Mouse (Mus musculus) CH12.LX (cell line): ENCODE measurements around the gene Rab11b. TPM values are rescaled to one million over a fixed set of nuclear protein-coding genes. Genes with fewer than 3 reads are reported as not detected.

Experiments
- DNase-seq: peaks from one replicate; pipeline ENCODE4 v3.0.0-alpha.2; 2013; ENCODE audit errors: extremely low read depth
- H3K27ac ChIP-seq: 2 replicates; pipeline ENCODE4 v1.5.1; 2012; ENCODE audit warnings: low read depth, mild to moderate bottlenecking, control low read depth, moderate library complexity; ENCODE audit not compliant: insufficient read depth
- H3K27me3 ChIP-seq: replicated peaks from 2 replicates; pipeline ENCODE3; 2012; ENCODE audit warnings: inconsistent platforms
- H3K36me3 ChIP-seq, 2 experiments: replicated peaks in 1 of 2; 2 replicates each; pipeline versions ENCODE3 to v1.6.1; 2012; ENCODE audit warnings: inconsistent platforms in 1 of 2, low read length in 1 of 2, mild to moderate bottlenecking in 1 of 2, mixed read lengths in 1 of 2, moderate library complexity in 1 of 2; ENCODE audit not compliant: control insufficient read depth in 1 of 2, insufficient read depth in 1 of 2
- H3K4me1 ChIP-seq, 2 experiments: 2 replicates each; pipeline ENCODE4 v1.6.1; 2012; ENCODE audit warnings: inconsistent platforms in 1 of 2, moderate library complexity in 1 of 2; ENCODE audit not compliant: insufficient read depth in 2 of 2, control insufficient read depth in 1 of 2
- H3K4me2 ChIP-seq: 2 replicates; pipeline ENCODE4 v1.6.1; 2012; ENCODE audit warnings: low read depth, mild to moderate bottlenecking, control low read depth; ENCODE audit not compliant: poor library complexity, insufficient read depth, severe bottlenecking
- H3K4me3 ChIP-seq, 3 experiments: fragments of 150-350 bp in 1 of 3; sonication (generic) in 1 of 3; replicated peaks in 1 of 3; 2 replicates each; pipeline versions ENCODE3 to v1.5.1; 2011 to 2012; ENCODE audit warnings: low read depth in 2 of 3, low read length in 2 of 3, mild to moderate bottlenecking in 2 of 3, moderate library complexity in 2 of 3, control low read depth in 1 of 3, improper control_type of control experiment in 1 of 3, inconsistent platforms in 1 of 3, mixed read lengths in 1 of 3; ENCODE audit not compliant: poor library complexity in 1 of 3
- H3K79me2 ChIP-seq: replicated peaks from 2 replicates; pipeline ENCODE4 v1.6.1; 2012; ENCODE audit warnings: mild to moderate bottlenecking, moderate library complexity; ENCODE audit not compliant: control insufficient read depth, poor library complexity, insufficient read depth, severe bottlenecking; ENCODE audit errors: extremely low read depth
- H3K9ac ChIP-seq: 2 replicates; pipeline ENCODE4 v1.6.1; 2012; ENCODE audit warnings: low read depth, mild to moderate bottlenecking, control low read depth, moderate library complexity; ENCODE audit not compliant: insufficient read depth
- H3K9me3 ChIP-seq: replicated peaks from 2 replicates; pipeline ENCODE3; 2012; ENCODE audit warnings: low read length, inconsistent platforms, mixed read lengths
- BHLHE40 ChIP-seq: IDR thresholded peaks from 2 replicates; pipeline ENCODE4 v1.6.1; 2011; ENCODE audit warnings: mild to moderate bottlenecking, low read depth, low read length, improper control_type of control experiment
- CHD1 ChIP-seq: IDR thresholded peaks from 2 replicates; pipeline ENCODE4 v1.6.1; 2012; ENCODE audit warnings: low read depth, low read length, improper control_type of control experiment, inconsistent platforms
- CTCF ChIP-seq, 2 experiments: IDR thresholded peaks in 1 of 2; conservative IDR thresholded peaks in 1 of 2; 2 replicates each; pipeline ENCODE4 v1.5.1; 2011 to 2012; ENCODE audit warnings: low read depth in 2 of 2, low read length in 2 of 2, improper control_type of control experiment in 1 of 2, inconsistent platforms in 1 of 2, mild to moderate bottlenecking in 1 of 2, moderate library complexity in 1 of 2
- E2F4 ChIP-seq: IDR thresholded peaks from 2 replicates; pipeline ENCODE4 v1.6.1; 2011; ENCODE audit warnings: low read depth, low read length, improper control_type of control experiment; ENCODE audit not compliant: insufficient replicate concordance
- EP300 ChIP-seq: IDR thresholded peaks from 2 replicates; pipeline ENCODE4 v1.6.1; 2011; ENCODE audit warnings: low read length, improper control_type of control experiment
- IRF4 ChIP-seq: IDR thresholded peaks from 2 replicates; pipeline ENCODE4 v1.6.1; 2014; ENCODE audit warnings: low read depth, mild to moderate bottlenecking, inconsistent platforms, low read length, improper control_type of control experiment
- JUND ChIP-seq: conservative IDR thresholded peaks from 2 replicates; pipeline ENCODE4 v1.6.1; 2011; ENCODE audit warnings: low read depth, low read length, improper control_type of control experiment
- KAT2A ChIP-seq: IDR thresholded peaks from 2 replicates; pipeline ENCODE4 v1.6.1; 2012; ENCODE audit warnings: low read length, improper control_type of control experiment, inconsistent platforms; ENCODE audit not compliant: insufficient replicate concordance
- MAX ChIP-seq: IDR thresholded peaks from 2 replicates; pipeline ENCODE4 v1.6.1; 2011; ENCODE audit warnings: low read length, improper control_type of control experiment
- MXI1 ChIP-seq: IDR thresholded peaks from 2 replicates; pipeline ENCODE4 v1.6.1; 2011; ENCODE audit warnings: mild to moderate bottlenecking, low read depth, low read length, improper control_type of control experiment
- MYC ChIP-seq: IDR thresholded peaks from 2 replicates; pipeline ENCODE4 v1.6.1; 2011; ENCODE audit warnings: low read depth, mild to moderate bottlenecking, improper control_type of control experiment, low read length
- NELFE ChIP-seq: IDR thresholded peaks from 2 replicates; pipeline ENCODE4 v1.6.1; 2011; ENCODE audit warnings: low read depth, low read length, improper control_type of control experiment
- NRF1 ChIP-seq: IDR thresholded peaks from 2 replicates; pipeline ENCODE4 v1.6.1; 2014; ENCODE audit warnings: low read depth, mild to moderate bottlenecking, inconsistent platforms, low read length, improper control_type of control experiment, moderate library complexity
- POLR2A ChIP-seq: IDR thresholded peaks from 2 replicates; pipeline ENCODE4 v1.6.1; 2011; ENCODE audit warnings: low read depth, mild to moderate bottlenecking, improper control_type of control experiment, low read length
- POLR2AphosphoS2 ChIP-seq: IDR thresholded peaks from 2 replicates; pipeline ENCODE4 v1.6.1; 2011; ENCODE audit warnings: low read depth, low read length, improper control_type of control experiment
- SIN3A ChIP-seq: IDR thresholded peaks from 2 replicates; pipeline ENCODE4 v1.6.1; 2012; ENCODE audit warnings: low read length, improper control_type of control experiment, inconsistent platforms
- TBP ChIP-seq: conservative IDR thresholded peaks from 2 replicates; pipeline ENCODE4 v1.6.1; 2011; ENCODE audit warnings: low read depth, low read length, improper control_type of control experiment
- TCF12 ChIP-seq: IDR thresholded peaks from 2 replicates; pipeline ENCODE4 v1.6.1; 2014; ENCODE audit warnings: low read depth, mild to moderate bottlenecking, inconsistent platforms, low read length, improper control_type of control experiment
- UBTF ChIP-seq: IDR thresholded peaks from 2 replicates; pipeline ENCODE4 v1.6.1; 2012; ENCODE audit warnings: low read depth, mild to moderate bottlenecking, inconsistent platforms, low read length, improper control_type of control experiment, moderate library complexity
- USF1 ChIP-seq: IDR thresholded peaks from 2 replicates; pipeline ENCODE4 v1.6.1; 2014; ENCODE audit warnings: low read depth, mild to moderate bottlenecking, inconsistent platforms, low read length, improper control_type of control experiment
- USF2 ChIP-seq: conservative IDR thresholded peaks from 2 replicates; pipeline ENCODE4 v1.6.1; 2011; ENCODE audit warnings: low read depth, low read length, improper control_type of control experiment
- ZC3H11A ChIP-seq: IDR thresholded peaks from 2 replicates; pipeline ENCODE4 v1.6.1; 2012; ENCODE audit warnings: low read depth, mild to moderate bottlenecking, inconsistent platforms, low read length, improper control_type of control experiment
- ZKSCAN1 ChIP-seq: IDR thresholded peaks from 2 replicates; pipeline ENCODE4 v1.6.1; 2012; ENCODE audit warnings: low read depth, inconsistent platforms, low read length, improper control_type of control experiment, borderline replicate concordance
- dilution Hi-C: fragments of 300-500 bp; cut with MboI; formaldehyde crosslinking; loops from 2 replicates; pipeline ENCODE4 v1.14.3; 2020; ENCODE audit warnings: low sequenced_read_pairs; ENCODE audit not compliant: extremely low pct_unique_long_range_greater_than_20kb, extremely low pct_ligation_motif_present
- in situ Hi-C: fragments of 300-500 bp; cut with MboI; formaldehyde crosslinking; loops from 3 replicates; pipeline ENCODE4 v1.14.3; 2019; ENCODE audit warnings: low sequenced_read_pairs, low pct_ligation_motif_present, low pct_unique_long_range_greater_than_20kb, mixed read lengths
- polyA plus RNA-seq: library from polyadenylated mRNA; unstranded; fragments of >175 nt; gene quantifications from 2 replicates; pipeline ENCODE4 v1.2.1, GENCODE M21; 2012; ENCODE audit warnings: low read depth; ENCODE audit not compliant: insufficient read length
- total RNA-seq, 2 experiments: library from RNA; depleted of rRNA; stranded (reverse); fragments of 300-350 nt in 1 of 2; fragments of >200 nt in 1 of 2; gene quantifications; 2 replicates each; pipeline ENCODE4 v1.2.3; 2012 to 2014

Gene Rab11b
- total and polyA plus RNA-seq, 3 experiments = 17.4 to 57.9 (median 32.7) TPM

GRCm38 (mm10) chr17:33782067-33782466 is 21.7 kb upstream of the Rab11b start:
- no peak overlapping the region for H3K27ac ChIP-seq
- in situ Hi-C loops = no loop called here
- peaks cover 18% of the 10 kb centered on the region for H3K27me3 ChIP-seq
- no peak for TF ChIP-seq IRF4
- TF ChIP-seq MYC = no peak
- TF ChIP-seq UBTF = no peak
- no peak for TF ChIP-seq NRF1
- TF ChIP-seq TBP = no peak
- peak in 1 of 2 experiments; percentile 34; a peak in 2 of 4 replicates for TF ChIP-seq CTCF (conservative IDR thresholded peaks at IDR 0.05 in 1 of 2, IDR thresholded peaks at IDR 0.05 in 1 of 2; ENCODE audit: low read depth in 2 of 2, low read length in 2 of 2)
- H3K36me3 ChIP-seq = peaks cover 9 to 23% of the 10 kb centered on the region in 2 experiments
- H3K9me3 ChIP-seq = no peaks in the 10 kb centered on the region
- H3K4me2 ChIP-seq = peak overlapping the region; percentile 92
- peak overlapping the region; percentile 50 for H3K9ac ChIP-seq
- dilution Hi-C loops = no loop called here
- DNase-seq = no peak
- H3K4me3 ChIP-seq = peak overlapping the region; percentile 57 to 58 (median 58)
- no peaks in the 10 kb centered on the region for H3K79me2 ChIP-seq
- peaks cover 13 to 30% of the 10 kb centered on the region in 2 experiments for H3K4me1 ChIP-seq

DNA sequence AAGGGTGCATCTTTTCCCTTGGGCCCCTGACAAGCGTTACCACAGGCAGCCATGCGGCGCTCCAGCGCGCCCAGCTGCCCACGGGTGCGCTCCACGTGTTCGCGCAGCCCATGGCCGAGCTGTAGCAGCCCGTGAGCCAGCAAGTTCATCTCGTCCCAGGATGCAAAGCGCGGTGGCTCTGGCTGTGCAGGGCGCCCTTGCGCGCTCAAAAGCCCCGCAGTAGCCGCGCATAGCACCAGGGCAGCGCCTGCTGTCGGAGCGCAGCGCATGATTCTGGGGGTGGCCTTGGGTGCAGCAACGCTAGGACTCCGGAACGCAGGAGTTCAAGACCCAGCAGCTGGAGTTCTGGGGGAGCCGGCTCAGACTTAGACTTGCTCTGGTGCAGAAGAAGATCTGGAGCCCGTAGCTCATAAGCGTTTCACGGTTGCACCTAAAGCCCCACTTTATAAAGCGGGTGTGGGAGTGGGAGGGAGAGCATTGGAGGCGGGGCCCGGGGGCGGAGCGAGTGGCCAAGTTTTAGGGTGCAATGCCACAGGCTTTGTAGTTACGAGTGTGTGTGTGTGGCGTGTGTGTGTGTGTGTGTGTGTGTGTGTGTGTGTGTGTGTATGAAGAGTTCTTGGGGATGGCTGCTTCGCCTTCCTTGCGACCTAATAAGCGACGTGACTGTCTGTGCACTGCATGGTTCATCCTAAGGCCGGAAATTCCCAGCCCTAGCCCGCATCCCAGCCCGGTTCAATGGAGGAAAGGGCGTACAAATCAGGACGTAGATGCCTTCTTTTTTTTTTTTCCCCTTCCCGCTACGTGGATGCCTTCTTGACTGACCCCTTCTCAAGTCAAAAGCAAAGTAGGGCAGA is 21.0 kb upstream of the Rab11b start, which contains the start of gene Angptl4:
Angptl4 (minus strand) TSS at position 707 of the 854 bp plus-strand sequence.
- in situ Hi-C loops = no loop called here
- peaks cover 13 to 30% of the 10 kb centered on the region in 2 experiments for H3K36me3 ChIP-seq
- H3K9ac ChIP-seq = peak within 1 kb of the TSS; percentile 50
- dilution Hi-C loops = no loop called here
- peak within 1 kb of the TSS; percentile 92 for H3K4me2 ChIP-seq
- no peaks in the 10 kb centered on the region for H3K79me2 ChIP-seq
- H3K4me3 ChIP-seq = peak within 1 kb of the TSS; percentile 57 to 58 (median 58)
- H3K27me3 ChIP-seq = peaks cover 16% of the 10 kb centered on the region
- H3K9me3 ChIP-seq = no peaks in the 10 kb centered on the region
- no peak for TF ChIP-seq ZKSCAN1
- TF ChIP-seq NRF1 = peak; percentile 67
- TF ChIP-seq JUND = no peak
- TF ChIP-seq MYC = peak; percentile 98
- peak; percentile 99 for TF ChIP-seq MXI1
- no peak for TF ChIP-seq ZC3H11A
- no peak; the same call in 1 of the 2 replicates for TF ChIP-seq USF1
- TF ChIP-seq IRF4 = no peak
- peak; percentile 85 for TF ChIP-seq BHLHE40
- TF ChIP-seq MAX = peak; percentile 97
- TF ChIP-seq POLR2A = peak; percentile 84
- no peak for TF ChIP-seq CTCF (conservative IDR thresholded peaks at IDR 0.05 in 1 of 2, IDR thresholded peaks at IDR 0.05 in 1 of 2; ENCODE audit: low read depth in 2 of 2, low read length in 2 of 2)
- peak; percentile 79 for TF ChIP-seq SIN3A
- TF ChIP-seq TCF12 = 0 out of 2 replicates have a peak, but pooled peaks have one; percentile 15
- peak; percentile 68 for TF ChIP-seq NELFE
- TF ChIP-seq POLR2AphosphoS2 = no peak
- no peak for TF ChIP-seq CHD1
- TF ChIP-seq E2F4 = no peak
- TF ChIP-seq USF2 = no peak
- TF ChIP-seq EP300 = no peak
- no peak for TF ChIP-seq KAT2A
- TF ChIP-seq TBP = 0 out of 2 replicates have a peak, but pooled peaks have one; percentile 20
- H3K4me1 ChIP-seq = peaks cover 13 to 30% of the 10 kb centered on the region in 2 experiments
- no peak within 1 kb of the TSS for H3K27ac ChIP-seq
- peak; percentile 78 for DNase-seq
